Mouse (Mus musculus) embryo, embryonic 9.5 days (tissue): ENCODE measurements around the gene Nhsl2.

Experiments
- DNase-seq: peaks from one replicate; pipeline ENCODE4 v3.0.0-alpha.2; 2017; ENCODE audit errors: extremely low spot score

Nhsl2 gene

DNA sequence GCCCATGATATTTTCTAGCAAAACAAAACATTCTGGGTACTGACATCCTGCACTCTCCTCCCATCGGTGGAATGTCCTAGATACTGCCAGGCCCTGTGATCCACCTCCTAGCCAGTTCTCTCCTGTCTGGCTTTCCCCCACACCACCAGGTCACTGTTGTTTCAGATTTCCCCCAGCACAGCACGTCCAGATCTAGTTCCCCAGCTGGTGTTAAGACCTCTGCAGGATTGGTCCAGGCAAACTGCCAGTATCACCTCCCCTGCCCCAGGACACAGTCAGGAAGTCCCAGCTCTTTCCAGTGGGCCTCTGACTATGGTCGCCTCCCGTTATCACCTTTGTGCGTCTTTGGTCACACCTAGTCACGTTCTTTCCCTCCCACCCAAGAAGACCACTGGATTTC, 134.5 kb downstream of the Nhsl2 start:
- DNase-seq = no peak

DNA sequence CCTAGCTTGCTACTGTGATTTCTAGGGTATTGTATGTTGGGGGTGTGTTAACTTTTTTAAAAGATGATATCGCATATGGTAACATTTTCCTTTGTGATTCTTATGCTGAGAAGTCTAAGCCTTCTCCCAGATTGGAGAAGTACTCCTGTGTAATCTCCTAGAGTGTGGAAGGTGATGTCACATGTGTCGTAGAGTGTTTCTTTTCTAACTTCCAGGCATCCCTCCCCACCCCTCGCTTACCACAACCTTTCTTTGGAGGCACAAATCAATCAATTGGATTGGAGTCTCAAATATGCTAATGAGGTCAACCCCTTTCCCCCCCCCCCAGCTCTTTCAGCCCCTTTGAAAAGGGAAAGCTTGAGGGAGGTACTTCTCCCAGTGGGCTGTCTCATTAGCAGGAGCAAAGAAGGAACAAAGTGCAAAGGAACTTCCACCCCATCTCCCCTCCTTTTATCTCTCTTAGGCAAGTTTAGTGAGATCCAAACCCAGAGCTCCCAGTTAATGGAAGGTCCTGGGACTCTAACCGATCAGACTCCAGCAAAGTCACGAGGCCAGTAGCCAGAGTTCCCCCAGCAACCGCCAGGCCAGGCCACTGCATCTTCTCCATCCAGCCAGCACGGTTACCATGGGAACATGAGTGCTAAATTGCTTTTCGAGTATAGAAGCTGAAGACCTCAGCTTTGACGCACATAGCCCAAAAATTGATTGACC, 137.6 kb downstream of the Nhsl2 start:
- DNase-seq = peak; percentile 36

DNA sequence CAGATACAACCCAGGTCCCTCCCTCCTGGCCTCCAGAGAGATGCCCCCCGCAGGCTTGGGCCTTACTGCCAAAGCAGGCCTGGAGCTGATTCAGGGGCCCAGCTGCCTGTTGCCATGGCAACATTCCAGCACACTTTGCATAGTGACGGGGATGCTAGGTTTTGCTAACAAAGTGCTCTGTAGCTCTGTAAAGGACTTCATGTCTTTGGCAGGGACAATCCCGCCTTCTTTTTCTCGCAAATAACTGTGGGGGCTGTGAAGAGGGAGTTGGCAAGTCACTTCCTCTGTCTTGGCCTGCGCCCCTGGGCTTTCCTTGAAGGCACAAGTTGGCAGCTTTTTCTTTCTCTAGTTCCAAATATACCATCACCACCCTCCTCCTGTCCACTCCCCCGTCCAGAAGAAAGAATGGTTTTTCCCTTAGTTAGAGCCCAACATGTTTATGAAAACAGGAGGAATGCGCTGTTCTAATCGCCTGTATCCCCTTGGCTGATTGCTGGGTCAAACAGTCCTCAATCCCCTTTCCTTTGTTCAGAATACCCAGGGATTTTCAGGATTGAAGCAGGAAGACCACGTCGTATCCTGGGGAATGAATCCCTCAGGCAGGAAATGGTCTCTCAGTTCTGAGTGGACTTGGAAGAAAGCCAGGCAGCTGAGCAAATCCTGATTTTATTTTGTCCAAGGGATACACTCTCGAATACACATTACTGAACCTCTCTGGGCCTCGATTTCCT, 144.8 kb downstream of the Nhsl2 start:
- peak; percentile 30 for DNase-seq

DNA sequence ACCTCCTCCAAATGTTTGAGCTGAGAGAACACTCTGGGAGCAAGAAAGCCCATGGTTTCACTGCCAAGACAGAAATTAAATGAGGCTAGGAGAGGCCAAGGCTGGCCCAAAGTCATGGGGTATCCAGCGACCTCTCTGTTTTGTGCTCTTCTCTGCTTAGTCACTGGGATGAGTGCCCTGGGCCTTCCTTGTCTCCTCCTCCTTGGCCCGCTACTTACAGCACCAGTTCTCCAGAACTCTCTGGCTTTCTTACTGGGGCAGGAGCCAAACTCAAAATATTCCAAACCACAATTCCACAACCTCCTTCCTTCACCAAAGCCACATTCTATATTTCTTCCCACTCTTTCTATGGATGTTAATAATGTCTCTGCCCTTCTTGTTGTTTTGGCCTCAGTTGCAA, 147.5 kb downstream of the Nhsl2 start:
- DNase-seq = no peak

- no peak for DNase-seq
These were observed 154.6 kb downstream of the Nhsl2 start for GRCm38 (mm10) chrX:102003632-102004315.

DNA sequence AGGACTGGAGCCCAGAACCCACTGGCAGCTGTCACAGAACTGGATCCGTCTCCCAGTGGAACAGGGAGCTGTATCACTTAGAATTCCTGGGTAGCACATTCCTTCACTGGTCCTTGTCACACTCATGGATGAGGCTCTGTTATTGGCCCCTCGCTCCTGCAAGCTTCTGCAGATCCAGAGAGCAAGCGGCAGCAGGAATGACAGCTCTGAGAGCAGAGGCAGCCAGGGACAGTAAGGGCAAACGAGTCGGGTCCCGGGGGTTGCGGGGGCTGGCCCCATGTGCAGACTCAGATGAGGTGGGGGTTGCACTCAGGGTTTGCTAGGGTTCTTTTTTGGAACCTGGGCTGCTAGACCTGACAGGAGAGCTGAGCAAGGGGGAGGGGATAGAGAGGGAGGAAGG, 155.2 kb downstream of the Nhsl2 start:
- DNase-seq = no peak

GRCm38 (mm10) chrX:102005141-102005641, 156.0 kb downstream of the Nhsl2 start:
- DNase-seq = no peak

GRCm38 (mm10) chrX:102007935-102008334, 158.8 kb downstream of the Nhsl2 start:
- DNase-seq = no peak

GRCm38 (mm10) chrX:102017213-102017923, 168.2 kb downstream of the Nhsl2 start:
- no peak for DNase-seq

DNA sequence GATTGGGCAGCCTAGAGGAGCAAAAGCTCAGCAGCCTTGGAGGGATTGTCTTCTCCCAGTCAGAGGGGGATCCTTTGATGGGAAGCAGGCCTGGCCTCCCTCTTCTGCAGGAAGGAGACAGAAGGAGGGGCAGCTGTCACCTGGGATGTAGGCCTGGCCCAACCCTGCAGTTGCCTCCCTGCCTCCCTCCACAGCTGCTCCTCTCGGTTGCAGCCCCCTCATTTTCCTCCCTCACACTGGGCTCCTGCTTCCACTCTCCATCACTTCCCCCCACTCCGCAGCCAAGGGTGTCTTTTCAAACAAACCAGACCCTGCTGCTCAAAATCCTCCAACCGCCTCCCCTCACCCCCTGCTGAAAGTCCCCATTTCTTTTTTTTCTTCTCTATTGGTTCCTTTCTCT, 169.7 kb downstream of the Nhsl2 start:
- no peak for DNase-seq

GRCm38 (mm10) chrX:102019471-102020240, 170.5 kb downstream of the Nhsl2 start:
- no peak for DNase-seq

- DNase-seq = no peak
These were observed 175.8 kb downstream of the Nhsl2 start for GRCm38 (mm10) chrX:102024976-102025375.

DNA sequence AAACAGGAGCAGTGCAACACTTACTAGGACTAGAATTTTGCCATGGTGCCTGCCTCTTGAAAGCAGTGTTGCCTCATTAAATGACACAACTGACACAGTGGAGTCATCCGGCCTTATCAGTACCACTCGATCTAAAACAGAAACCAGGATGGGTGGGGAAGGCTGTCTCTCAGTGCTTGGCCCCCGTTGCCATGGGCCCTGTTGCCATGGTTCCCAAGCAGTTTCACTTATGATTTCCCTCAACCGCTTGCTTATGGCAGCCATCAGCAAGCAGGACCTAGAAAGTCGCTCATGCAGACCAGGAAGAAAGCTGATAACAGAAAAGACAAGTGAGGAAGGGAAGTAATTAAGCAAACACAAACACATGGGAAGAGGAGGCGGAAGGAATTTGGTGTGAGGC, 182.7 kb downstream of the Nhsl2 start:
- DNase-seq = no peak

GRCm38 (mm10) chrX:102032431-102032830, 183.2 kb downstream of the Nhsl2 start:
- no peak for DNase-seq

- no peak for DNase-seq
These were observed 184.4 kb downstream of the Nhsl2 start for GRCm38 (mm10) chrX:102033566-102033965.

GRCm38 (mm10) chrX:102035671-102036070, 186.5 kb downstream of the Nhsl2 start:
- no peak for DNase-seq

DNA sequence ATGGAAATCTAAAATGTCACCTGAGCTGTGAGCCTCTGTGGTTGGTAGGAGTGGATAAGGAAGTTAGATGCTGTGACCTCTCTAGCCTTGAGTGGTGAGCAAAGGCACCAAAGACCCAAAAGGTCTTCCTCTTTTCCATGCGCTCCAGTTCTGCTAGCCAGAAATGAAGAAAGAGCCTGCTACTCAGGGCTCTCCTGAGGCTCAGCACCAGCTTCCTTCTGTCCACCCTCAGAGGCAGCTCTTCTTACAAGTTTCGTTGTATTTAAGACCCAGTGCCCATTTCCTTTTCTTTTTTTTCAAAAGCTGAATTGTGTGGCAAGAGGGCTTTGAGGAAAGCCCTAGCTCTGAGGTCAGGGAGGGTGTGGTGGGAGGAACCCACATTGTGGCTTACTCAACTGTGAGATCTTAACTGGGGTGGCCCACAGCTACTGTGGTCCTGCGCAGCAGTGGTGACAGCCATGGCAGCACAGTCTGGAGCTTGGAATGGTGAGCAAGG, 187.7 kb downstream of the Nhsl2 start:
- DNase-seq = no peak

DNA sequence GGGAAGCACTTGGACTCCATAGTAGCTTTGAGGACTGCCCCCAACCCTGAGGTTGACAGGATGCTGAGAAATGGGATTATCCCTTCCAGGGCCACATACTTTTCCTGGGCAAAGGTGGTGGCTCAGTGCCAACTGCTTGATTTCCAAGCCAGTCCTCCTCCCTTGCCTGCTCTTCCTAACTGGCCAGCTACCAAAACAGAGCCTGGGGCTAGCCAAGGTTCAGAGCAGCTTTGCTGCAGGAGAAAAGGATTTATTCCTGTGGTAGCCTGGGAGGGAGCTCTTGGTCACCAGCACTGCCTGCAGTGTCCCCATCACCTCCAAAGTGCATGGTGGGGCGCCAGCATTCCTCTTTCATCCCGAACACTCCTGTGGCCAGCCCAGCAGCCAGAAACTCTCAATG, 188.3 kb downstream of the Nhsl2 start:
- DNase-seq = no peak

DNA sequence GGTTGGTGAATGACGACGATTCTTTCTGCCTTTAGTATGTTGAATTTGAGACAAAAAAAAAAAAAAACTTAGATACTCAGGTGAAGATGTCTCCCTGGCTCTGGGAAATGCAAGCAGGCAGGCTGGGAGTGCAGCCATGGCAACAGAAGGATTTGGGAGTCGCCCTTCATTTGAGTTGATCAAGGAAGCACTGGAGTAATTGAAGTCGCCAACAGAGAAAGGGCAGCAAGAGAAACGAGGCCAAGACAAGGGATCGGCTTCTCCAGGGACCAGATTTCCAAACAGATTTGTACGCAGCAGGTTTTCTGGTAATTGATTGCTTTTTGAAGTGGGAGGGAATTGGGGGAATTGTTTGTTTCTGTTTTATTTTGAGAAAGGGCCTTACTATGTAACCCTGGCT, 192.4 kb downstream of the Nhsl2 start:
- no peak for DNase-seq

- DNase-seq = no peak
These were observed 193.2 kb downstream of the Nhsl2 start for GRCm38 (mm10) chrX:102042386-102042785.

- DNase-seq = no peak
These were observed 201.4 kb downstream of the Nhsl2 start for GRCm38 (mm10) chrX:102050552-102050951.
